Mouse (Mus musculus) heart, adult 9 months (tissue): ENCODE data around the gene Alox5.

Experiments
- DNase-seq, 2 experiments: peaks; one replicate each; pipeline ENCODE4 v3.0.0; 2022; ENCODE audit warnings: low spot score in 2 of 2

The Alox5 gene

DNA sequence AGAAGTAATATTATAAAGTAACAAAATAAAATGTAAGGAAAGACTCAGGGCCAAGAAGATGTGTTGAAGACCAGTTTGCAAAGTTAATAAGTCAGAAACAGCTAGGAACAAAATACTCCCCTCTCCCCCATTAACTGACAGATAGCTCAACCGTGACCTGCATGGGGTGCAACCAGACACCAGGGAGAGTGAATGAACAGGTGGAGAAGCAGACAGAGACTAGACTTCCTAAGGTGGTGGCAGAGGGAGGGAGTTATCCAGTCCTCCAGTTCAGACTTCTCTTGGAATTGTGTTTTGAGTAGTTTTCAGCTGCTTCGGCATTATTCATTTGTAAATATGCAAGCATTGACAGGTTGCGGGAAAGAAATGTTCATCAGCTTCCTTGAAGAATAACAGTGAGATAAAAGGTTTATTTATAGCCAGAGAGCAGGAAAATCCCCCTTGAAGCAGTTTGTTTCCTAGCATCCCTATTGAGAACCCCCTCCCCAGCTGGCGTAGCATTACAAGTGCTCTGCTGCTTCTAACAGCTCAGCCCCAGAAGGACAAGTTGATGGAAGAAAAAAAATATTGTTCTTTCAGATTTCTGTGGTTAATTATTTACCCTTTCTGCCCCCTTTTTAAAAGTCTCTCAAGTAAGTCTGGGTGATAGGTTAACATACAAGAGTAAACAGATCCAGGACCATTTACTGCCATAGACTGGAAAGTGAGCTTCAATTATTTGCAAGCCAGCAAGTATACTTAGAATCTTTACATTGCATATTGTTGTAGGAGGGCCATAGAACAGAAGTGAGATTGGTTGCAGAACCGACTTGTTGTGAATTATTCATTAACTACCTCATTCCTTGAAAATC is 75.6 kb downstream of the Alox5 start:
- no peak for DNase-seq

DNA sequence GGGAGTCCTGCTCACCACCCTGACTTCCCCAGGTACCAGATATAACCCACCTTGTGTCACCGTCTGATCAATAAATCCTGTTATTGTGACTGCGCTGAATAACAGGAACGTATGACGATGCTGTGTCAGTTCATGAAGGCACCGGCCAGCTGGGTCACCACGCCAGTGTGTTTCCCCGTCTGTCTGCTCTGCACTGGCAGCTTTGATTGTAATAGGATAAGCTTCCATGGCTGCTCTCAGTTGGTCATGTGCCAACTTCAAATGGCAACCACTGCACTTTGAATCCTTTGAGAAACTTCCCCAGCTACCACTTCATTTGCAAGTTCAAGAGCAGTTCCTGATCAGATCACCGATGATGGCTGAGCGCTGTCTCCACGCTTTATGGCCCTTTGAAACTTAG is 77.4 kb downstream of the Alox5 start:
- no peak for DNase-seq

DNA sequence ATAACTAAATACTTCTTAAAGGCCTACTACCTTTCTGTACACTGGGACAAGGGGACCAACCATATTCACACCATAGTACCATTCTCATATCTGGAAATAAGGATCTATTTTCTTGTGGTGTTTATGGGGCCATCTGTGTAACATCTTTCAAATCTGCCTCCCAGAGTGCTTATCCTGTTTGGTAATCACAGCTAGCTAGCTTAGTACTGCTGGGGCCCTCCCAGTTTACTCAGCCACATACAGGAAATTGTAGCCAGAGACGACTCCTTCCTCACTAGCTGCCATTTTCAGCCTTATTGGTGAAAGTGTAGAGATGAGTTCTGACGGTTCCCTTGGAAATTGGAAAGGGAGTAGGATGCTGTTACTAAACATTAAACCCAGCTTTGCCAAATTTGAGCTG is 79.4 kb downstream of the Alox5 start:
- DNase-seq, result no peak

DNA sequence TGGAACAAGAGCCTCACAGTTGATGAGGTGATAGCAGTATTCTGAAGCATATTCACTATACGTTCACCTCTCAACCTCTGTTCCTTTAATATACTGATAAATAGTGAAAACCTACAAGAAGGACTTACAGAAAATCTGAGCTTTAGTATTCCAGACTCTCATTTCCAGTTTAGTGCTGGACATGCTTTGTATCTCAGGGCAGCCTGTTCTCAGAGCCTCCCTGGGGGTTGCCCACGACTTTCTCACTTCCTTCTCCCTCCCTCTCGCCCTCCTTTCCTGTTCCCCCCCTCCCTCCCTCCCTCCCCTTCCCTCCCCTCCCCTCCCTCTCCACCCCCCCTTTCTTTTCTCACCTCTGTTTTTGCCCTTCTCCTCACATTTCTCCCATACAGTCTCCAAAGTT is 80.8 kb downstream of the Alox5 start:
- DNase-seq, result no peak

DNA sequence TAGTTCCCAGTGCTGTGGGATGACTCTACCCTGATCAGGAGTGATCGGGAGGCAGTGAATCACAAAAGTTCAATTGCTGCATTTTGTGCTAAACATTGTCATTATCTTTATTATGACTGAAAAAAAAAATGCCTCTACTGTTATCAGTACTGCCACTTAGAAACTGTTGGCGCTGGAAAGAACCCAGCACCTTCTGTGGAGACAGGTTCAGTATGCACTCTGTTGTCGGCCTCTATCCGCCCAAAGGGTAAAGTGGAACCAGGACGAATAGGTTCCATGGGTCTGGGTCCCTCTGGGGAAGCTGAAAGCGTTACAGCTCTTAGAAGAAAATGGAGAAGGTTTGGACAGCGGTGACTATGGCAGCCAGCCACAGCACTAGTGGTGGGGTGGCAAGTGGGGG is 82.1 kb downstream of the Alox5 start:
- DNase-seq, result no peak

DNA sequence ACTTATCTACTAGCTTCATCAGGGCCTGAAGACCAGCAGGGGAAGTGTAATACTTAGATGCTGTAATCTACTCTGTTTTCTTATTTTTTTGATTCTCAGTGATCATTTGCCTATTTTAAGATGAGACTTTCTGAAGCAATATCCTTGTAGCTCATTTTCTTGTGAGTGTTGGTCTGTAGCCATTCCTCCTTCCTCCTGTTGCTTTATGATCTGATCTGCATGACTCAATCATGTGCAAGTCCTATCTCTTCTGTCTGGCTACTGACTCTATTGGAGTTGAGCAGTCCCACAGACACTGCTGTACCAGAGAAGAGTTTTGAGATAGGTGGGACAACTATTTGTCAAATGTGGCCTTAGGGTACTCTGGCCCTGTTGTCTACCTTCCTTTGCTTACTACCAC is 86.4 kb downstream of the Alox5 start:
- no peak for DNase-seq

DNA sequence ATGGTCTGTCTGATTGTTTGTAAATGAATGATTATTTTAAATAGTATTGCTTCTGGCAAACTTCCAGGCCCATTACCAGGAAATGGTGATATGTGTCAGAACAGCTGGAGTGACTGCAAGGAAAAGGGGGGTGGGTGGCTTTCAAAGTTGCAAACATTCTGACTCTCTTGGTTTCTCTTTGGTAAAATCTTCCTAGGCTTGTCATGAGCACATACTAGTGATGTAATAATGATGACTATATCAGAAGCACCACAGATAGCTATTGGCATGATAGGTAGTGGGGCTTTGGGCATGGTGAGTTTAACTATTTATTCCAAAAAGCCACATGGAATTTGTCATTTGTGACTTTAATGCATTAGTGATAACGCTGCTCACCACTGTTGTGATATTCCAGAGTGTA is 86.8 kb downstream of the Alox5 start:
- no peak for DNase-seq

DNA sequence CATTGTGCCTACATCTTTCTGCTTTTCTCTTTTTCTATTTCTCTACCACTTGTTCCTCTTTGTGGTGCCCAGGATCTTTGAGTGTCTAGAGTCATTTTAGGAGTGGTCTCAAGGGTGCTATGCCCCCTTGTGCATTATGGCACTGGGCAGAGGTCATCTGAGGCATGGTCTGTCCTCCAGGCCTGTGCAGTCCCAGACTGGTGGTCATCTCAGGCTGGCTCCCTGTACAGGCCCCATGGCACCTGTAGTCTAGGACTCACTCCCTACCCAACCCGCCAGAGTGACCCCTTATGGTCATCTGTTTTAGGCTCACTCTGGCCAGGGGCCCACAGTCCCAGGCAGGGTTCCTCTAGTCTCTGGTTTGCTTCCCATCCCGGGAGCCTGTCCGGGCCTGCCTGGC is 89.5 kb downstream of the Alox5 start:
- DNase-seq, result no peak

DNA sequence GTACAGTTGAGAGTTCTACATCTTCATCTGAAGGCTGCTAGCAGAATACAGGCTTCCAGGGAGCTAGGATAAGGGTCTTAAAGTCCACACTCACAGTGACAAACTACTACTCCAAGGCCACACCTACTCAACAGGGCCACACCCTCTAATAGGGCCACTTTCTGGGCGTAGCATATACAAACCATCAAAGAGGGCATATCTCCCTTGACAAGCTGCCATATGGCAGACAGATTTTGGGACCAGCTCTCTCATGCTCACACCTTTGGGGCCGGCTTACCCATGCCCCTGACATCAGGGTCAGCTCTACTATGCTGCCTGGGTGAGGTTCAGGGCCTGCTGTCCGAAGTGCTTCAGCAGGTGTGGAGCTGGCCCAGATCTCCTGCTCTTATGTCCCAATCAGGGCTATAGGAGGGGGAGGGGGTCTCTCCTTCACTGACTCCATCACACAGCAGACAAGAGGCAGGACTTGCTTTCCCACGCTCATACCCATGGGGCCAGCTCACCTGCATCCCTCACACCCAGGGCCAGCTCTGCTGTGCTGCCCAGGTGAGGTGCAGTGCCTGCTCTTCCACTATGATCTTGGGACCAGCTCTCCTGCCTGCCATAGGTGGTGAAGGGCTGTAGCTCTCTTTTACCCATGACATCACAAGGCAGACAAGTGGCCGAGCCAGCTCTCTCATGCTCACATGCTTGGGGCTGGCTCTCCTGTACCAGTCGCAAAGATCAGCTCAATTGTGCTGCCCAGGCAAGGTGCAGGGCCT is 90.6 kb downstream of the Alox5 start:
- no peak for DNase-seq

DNA sequence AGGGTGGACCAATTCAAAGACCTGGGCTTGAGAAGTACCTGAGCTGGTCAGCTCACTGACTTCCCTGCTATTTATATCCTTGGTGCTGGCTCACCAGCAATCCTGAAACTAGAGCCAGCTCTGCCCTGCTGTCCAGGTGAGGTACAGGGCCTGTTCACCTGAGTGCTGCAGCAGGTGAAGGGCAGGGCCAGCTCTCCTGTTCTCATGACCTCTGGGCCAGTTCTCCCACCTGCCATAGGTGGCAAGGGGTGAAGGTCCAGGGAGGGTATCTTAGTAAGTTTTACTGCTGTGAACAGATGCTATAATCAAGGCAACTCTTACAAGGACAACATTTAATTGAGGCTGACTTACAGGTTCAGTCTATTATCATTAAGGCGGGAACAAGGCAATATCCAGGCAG is 91.2 kb downstream of the Alox5 start:
- no peak for DNase-seq

DNA sequence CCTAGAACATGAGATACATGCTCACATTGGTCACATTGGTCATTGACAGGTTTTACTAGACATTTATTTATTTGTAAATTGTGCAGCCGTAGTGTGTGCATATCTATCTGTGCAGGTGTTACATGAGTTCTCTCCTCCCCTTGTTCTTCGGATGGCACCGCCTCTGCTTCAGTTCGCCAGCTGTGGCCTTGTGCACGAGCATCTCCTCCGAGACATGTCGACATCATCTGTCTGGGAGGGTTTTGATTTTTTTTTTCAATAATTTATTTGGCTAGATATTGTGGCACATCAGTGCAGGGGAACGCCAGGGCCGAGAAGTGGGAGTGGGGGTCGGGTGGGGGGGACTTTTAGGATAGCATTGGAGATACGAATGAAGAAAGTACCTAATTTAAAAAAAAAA is 93.0 kb downstream of the Alox5 start:
- DNase-seq, result no peak

DNA sequence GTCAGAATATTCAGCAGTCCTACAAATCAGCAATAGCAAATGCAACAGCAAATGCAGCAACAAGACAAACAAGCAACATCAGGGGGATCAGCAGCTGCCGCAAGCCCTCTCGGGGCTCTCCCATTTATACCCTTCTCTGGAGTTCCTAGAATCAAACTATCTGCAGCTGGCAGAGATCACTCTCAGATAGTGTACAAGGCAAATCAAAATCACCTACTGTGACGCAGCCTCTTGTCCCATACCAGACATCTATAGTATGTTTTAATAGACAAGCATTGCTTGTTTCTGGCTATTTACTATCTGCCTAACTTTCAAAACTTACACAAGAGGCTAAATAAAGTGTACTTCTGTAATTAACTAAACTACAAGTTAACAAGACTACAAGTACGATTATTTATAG is 99.0 kb downstream of the Alox5 start:
- DNase-seq, result no peak

DNA sequence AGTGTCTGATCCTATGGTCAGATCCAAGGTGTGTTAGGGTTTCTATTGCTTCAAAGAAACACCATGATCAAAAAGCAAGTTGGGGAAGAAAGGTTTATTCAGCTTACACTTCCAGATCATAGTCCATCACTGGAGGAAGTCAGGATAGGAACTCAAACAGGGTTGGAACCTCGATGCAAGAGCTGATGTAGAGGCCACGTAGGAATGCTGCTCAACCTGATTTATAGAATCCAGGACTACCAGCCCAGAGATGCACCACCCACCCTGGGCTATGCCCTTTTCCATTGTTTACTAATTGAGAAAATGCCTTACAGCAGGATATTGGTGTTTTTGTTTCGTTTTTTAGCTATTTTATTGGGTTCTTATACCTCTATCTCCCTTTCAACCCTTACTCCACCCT is 99.5 kb downstream of the Alox5 start:
- no peak for DNase-seq
